Mouse (Mus musculus): ENCODE results near the gene Atg7.

The Atg7 gene

GRCm38 (mm10) chr6:114901921-114902320 lies 259.0 kb downstream of the Atg7 start:
- DNase-seq (ENCODE audit: low spot score in 2 of 2) = no peak

GRCm38 (mm10) chr6:114904233-114904632 lies 261.3 kb downstream of the Atg7 start:
- DNase-seq (ENCODE audit: low spot score in 2 of 2) = no peak

- DNase-seq (ENCODE audit: low spot score in 2 of 2) = no peak
These were observed 261.9 kb downstream of the Atg7 start for GRCm38 (mm10) chr6:114904818-114905217.

- DNase-seq (ENCODE audit: low spot score in 2 of 2) = no peak
These were observed 262.5 kb downstream of the Atg7 start for GRCm38 (mm10) chr6:114905253-114906028.

- no peak for DNase-seq (ENCODE audit: low spot score in 2 of 2)
These were observed 263.3 kb downstream of the Atg7 start for GRCm38 (mm10) chr6:114906209-114906608.

- DNase-seq (ENCODE audit: low spot score in 2 of 2) = no peak
These were observed 264.6 kb downstream of the Atg7 start for GRCm38 (mm10) chr6:114907459-114907858.

GRCm38 (mm10) chr6:114909801-114910200 lies 266.9 kb downstream of the Atg7 start:
- DNase-seq (ENCODE audit: low spot score in 2 of 2) = no peak

Measured in left cerebral cortex, adult 9 months (tissue).